Mouse (Mus musculus) G1E (cell line): ENCODE results near the gene Trir.

Experiments used
- CTCF ChIP-seq: IDR thresholded peaks from 2 replicates; pipeline ENCODE4 v1.5.1; 2012; ENCODE audit warnings: low read depth, low read length, inconsistent platforms, mixed read lengths
- POLR2AphosphoS5 ChIP-seq: IDR thresholded peaks from 2 replicates; pipeline ENCODE4 v1.6.1; 2012; ENCODE audit warnings: low read depth, low read length, inconsistent platforms; ENCODE audit not compliant: insufficient replicate concordance

DNA sequence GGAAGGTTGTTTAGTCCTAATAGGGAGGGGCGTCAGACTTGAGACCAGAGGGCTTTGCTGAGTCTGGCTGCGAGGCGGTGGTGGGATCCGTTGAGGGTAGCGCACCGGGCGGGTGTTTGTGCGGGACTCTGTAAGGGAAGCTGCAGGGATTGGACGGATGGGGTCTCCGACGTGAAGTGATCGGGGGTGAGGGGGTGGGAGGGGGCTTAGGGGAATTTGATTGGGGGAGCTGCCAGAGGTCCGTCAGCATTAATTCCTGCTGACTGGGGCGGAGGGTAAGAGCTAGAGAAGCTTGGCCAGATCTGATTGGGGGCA, 10.7 kb downstream of the Trir start:
- TF ChIP-seq CTCF (no peak), POLR2AphosphoS5 (no peak)
